Mouse (Mus musculus) hindbrain, embryonic 15.5 days (tissue): ENCODE results near the gene Sost. TPM values are rescaled to one million over a fixed set of nuclear protein-coding genes. Genes with fewer than 3 reads are reported as not detected.

Experiments
- ATAC-seq: fragments of 200-750 bp; cut with Nextera tagmentation; 2 replicates; pipeline ENCODE4 v1.8.0; 2017; ENCODE audit warnings: low read depth, moderate number of reproducible peaks, moderate TSS enrichment; ENCODE audit not compliant: low FRiP score
- H3K27ac ChIP-seq: fragments of 300-500 bp; sonication (generic); replicated peaks from 2 replicates; pipeline ENCODE4 v1.5.1; 2015; ENCODE audit warnings: mild to moderate bottlenecking, inconsistent platforms
- H3K27me3 ChIP-seq: fragments of 300-500 bp; sonication (generic); 2 replicates; pipeline ENCODE4 v1.6.1; 2015; ENCODE audit warnings: control low read depth, inconsistent platforms
- H3K36me3 ChIP-seq: fragments of 300-500 bp; sonication (generic); 2 replicates; pipeline ENCODE4 v1.6.1; 2015; ENCODE audit warnings: control low read depth, inconsistent platforms
- H3K4me1 ChIP-seq: fragments of 300-500 bp; sonication (generic); replicated peaks from 2 replicates; pipeline ENCODE4 v1.6.1; 2015; ENCODE audit warnings: control low read depth, inconsistent platforms
- H3K4me2 ChIP-seq: fragments of 300-500 bp; sonication (generic); 2 replicates; pipeline ENCODE4 v1.6.1; 2015; ENCODE audit warnings: moderate library complexity, mild to moderate bottlenecking, inconsistent platforms
- H3K4me3 ChIP-seq: fragments of 300-500 bp; sonication (generic); 2 replicates; pipeline ENCODE4 v1.5.1; 2015; ENCODE audit warnings: mild to moderate bottlenecking, inconsistent platforms
- H3K9ac ChIP-seq: fragments of 300-500 bp; sonication (generic); 2 replicates; pipeline ENCODE4 v1.6.1; 2015; ENCODE audit warnings: inconsistent platforms
- H3K9me3 ChIP-seq: fragments of 300-500 bp; sonication (generic); 2 replicates; pipeline ENCODE4 v1.6.1; 2016; ENCODE audit warnings: control low read depth, inconsistent platforms
- WGBS: fragments of 180-500 bp; shearing (Covaris S2); methylation state at CpG from one replicate; pipeline ENCODE4 v1.1.7; 2015; 5-methylcytosine and 5-hydroxymethylcytosine counted together
- polyA plus RNA-seq: library from polyadenylated mRNA; unstranded; fragments of >200 nt; fragmentation: Nextera tagmentation; extraction: Ambion mirVana; gene quantifications from 2 replicates; pipeline ENCODE4 v1.2.1, GENCODE M21; 2015

Sost gene
- polyA plus RNA-seq, 1 experiment from 2014 or later: 0.06 TPM

DNA sequence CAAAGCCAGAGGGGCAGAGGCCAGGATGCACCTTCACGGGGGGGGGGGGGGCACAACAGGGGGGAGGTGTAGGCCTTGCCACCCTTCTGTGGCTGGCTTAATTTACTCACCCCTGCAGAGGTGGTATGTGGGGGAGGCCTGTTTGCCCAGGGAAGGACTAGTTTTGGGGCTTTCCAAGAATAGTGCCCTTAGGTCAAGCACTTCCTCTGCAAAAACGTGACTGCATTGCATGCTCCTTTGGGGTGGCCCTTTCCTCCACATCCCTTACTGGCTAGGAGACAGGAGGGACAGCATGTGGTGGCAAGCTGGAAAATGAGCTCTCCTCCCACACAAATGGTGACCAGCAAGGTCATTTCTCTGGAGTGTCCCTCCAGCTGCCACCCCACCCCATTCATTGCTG is 1.3 kb downstream of the Sost start:
- Histone ChIP-seq H3K4me2 (no peak overlapping the region), H3K4me1 (peaks cover 26% of the 10 kb centered on the region), H3K27ac (no peak overlapping the region), H3K27me3 (peaks cover 52% of the 10 kb centered on the region), H3K9ac (no peak overlapping the region), H3K36me3 (no peaks in the 10 kb centered on the region), H3K4me3 (no peak overlapping the region), H3K9me3 (no peaks in the 10 kb centered on the region)
- no peak for ATAC-seq
- WGBS: 11% methylated on average over 2 of the region's 2 CpGs

DNA sequence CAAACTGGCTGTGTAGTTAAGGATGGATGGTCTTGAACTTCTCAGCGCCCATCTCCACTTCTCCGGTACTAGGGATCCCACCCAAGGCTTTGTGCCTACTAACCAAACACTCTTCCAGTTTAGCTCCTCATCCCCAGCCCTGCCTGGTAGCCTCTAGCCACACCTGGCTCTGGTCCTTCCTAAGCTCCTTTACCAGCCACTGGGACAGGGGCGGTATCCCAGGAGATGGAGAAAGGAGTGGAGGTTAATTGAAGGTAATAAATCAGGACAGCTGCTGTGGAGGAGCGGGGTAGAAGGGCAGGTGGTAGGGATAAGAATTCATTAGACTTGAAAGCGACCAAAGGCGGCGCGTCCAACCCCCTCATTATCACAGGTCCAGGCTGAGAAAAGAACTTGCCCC is 2.2 kb downstream of the Sost start:
- no peak for ATAC-seq
- Histone ChIP-seq H3K9ac (0 out of 2 replicates have a peak overlapping the region, but pooled peaks have one; percentile 48), H3K27me3 (peaks cover 52% of the 10 kb centered on the region), H3K27ac (no peak overlapping the region), H3K9me3 (no peaks in the 10 kb centered on the region), H3K36me3 (no peaks in the 10 kb centered on the region), H3K4me3 (0 out of 2 replicates have a peak overlapping the region, but pooled peaks have one; percentile 59), H3K4me2 (peak overlapping the region; percentile 94; the same call in 1 of the 2 replicates), H3K4me1 (peaks cover 26% of the 10 kb centered on the region)
- WGBS: 5% methylated on average over 8 of the region's 8 CpGs

DNA sequence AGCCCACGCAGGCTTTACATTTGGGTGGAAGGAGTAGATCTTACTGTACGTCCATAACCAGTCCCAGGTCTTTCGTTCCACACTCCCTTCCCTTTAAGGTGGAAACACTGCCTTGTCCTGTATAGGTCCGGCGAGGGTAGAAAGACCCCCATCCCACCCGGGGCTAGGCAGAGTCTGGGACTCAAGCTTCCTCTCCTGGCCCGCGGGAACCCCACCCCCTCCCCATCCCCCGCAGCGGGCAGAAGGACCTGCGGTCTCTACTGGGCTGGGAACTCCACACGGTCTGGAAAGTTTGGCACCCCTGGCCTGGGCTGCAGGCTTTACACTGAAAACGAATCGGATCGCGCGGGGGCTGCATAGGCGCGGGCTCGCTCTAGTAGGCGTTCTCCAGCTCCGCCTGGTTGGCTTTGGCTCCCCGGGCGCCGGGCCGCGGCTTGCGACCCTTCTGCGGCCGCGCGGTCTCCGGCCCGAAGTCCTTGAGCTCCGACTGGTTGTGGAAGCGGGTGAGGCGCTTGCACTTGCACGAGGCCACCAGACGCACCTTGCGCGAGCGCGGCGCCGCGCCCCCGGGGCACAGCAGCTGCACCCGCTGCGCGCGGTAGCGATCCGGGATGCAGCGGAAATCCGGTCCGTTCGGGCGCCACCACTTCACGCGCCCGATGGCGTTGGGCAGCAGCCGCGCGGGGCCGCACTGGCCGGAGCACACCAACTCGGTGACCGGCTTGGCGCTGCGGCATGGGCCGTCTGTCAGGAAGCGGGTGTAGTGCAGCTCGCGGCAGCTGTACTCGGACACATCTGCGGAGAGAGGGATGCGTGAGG is 3.1 kb downstream of the Sost start:
- no peak overlapping the region for H3K27ac ChIP-seq
- H3K4me1 ChIP-seq: peaks cover 25% of the 10 kb centered on the region
- H3K27me3 ChIP-seq: peaks cover 52% of the 10 kb centered on the region
- H3K9me3 ChIP-seq: no peaks in the 10 kb centered on the region
- peak overlapping the region; percentile 94 for H3K4me2 ChIP-seq
- WGBS: under 1% methylated on average over 73 of the region's 78 CpGs
- H3K4me3 ChIP-seq: peak overlapping the region; percentile 59
- peak; percentile 39; the same call in 1 of the 2 replicates for ATAC-seq
- H3K9ac ChIP-seq: peak overlapping the region; percentile 48
- H3K36me3 ChIP-seq: no peaks in the 10 kb centered on the region

DNA sequence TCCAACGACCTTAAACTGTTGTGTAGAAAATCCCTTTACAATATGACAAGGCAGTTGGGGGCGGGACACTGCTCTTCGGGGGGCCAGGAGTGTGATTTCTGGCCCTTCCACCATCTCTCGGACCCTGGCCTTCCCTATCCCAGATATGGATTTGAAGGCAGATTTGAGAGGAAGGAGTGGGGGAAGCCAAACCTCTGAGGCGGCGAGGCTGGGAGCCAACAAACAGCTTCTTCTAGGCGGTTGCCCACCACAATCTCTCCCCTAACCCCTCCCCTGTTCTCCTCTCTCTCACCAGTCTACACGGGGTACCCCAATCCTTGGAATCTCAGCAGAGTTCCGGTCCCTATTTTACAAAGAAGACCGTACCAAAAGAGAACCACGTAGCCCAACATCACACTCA is 3.8 kb downstream of the Sost start:
- Histone ChIP-seq H3K4me2 (peak overlapping the region; percentile 94), H3K9me3 (no peaks in the 10 kb centered on the region), H3K36me3 (no peaks in the 10 kb centered on the region), H3K9ac (no peak overlapping the region), H3K27me3 (peaks cover 52% of the 10 kb centered on the region), H3K27ac (no peak overlapping the region), H3K4me1 (peaks cover 22% of the 10 kb centered on the region), H3K4me3 (peak overlapping the region; percentile 59)
- ATAC-seq: no peak
- 4% methylated on average over 11 of the region's 11 CpGs for WGBS

DNA sequence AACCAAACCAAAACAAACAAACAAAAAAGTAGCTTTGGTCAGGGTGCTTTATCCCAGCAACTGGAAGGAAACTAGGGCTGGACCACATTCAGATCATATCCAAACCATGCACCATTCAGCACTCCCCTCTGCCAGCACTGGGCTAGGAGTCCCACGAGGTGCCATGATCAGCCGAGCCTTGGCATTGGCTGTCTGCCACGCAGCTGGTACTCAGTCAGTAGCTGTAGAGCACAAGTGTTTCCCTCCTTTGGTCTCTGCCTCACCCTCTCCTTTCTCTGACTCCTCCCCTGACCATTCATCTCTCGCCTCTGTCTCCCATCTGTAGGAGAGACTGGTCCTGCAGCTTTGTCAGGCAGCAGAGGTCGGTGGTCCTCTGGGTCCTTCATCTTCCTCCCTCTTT is 9.3 kb downstream of the Sost start:
- Histone ChIP-seq H3K9ac (no peak overlapping the region), H3K9me3 (no peaks in the 10 kb centered on the region), H3K27ac (no peak overlapping the region), H3K36me3 (no peaks in the 10 kb centered on the region), H3K4me3 (no peak overlapping the region), H3K4me2 (no peak overlapping the region), H3K27me3 (peaks cover 17% of the 10 kb centered on the region), H3K4me1 (peaks cover 9% of the 10 kb centered on the region; the same call in 1 of the 2 replicates)
- ATAC-seq: no peak
- WGBS: 53% methylated on average over 5 of the region's 5 CpGs

DNA sequence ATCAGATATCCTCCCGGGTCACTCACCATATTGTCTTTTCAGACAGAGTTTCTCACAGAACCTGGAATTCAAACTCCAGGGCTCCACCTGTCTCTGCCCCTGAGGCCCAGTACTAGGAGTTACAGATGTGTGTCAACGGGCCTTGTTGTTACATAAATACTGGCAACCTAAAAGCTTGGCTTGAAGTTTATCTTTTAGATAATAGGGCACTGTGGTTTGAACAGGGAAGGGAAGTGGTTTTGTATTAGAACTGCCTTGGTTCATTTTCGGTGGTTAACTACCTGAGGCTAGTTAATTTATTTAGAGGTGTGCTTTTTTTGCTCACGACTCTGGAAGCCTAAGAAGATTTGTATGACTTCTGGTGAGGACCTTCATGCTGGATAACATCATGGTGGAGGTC is 13.4 kb downstream of the Sost start:
- H3K36me3 ChIP-seq: no peaks in the 10 kb centered on the region
- H3K4me1 ChIP-seq: peaks cover 14% of the 10 kb centered on the region; the same call in 1 of the 2 replicates
- 75% methylated on average over 4 of the region's 4 CpGs for WGBS
- H3K9ac ChIP-seq: no peak overlapping the region
- H3K27me3 ChIP-seq: 0 out of 2 replicates have a peak, but pooled peaks cover 6% of the 10 kb centered on the region
- H3K27ac ChIP-seq: no peak overlapping the region
- ATAC-seq: no peak
- H3K4me2 ChIP-seq: no peak overlapping the region
- H3K4me3 ChIP-seq: no peak overlapping the region
- H3K9me3 ChIP-seq: no peaks in the 10 kb centered on the region

DNA sequence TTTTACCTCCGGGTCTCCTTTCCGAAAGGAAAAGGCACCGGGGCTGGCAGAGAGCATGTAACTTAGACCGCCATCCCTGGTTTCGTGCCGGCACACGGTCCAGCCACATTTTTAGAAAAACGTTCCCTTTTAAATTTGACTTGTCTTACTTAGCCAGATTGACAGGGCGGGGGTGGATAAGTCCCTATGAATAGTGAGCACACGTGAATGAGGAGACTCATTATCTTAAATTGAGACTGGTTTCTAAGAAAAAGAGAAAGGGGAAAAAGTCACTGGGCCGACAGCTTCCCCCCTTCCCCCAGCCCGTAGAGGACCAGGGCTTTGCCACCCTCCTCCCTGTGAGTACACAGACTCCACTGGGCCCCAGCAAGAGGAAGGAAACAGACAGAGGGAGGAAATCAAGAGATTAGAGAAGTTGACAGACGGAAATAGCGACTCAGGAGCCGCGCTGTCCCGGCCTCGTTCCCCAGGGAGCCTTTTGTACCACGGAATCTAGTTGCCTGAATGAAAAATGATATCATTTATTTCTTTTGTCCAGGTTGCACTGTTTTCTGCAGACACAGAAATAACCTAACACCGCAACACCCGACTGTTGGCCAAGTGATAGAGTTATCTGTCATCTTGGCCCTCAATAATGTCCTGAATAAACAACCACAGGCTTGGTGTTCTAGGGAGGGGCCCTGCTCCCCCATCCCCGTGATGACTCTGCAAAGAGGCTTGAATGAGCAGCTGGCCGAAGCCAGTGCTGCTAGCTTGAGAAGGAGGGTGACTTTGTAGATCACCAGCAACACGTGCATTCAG is 14.1 kb downstream of the Sost start:
- no peak overlapping the region for H3K4me3 ChIP-seq
- no peak; the same call in 1 of the 2 replicates for ATAC-seq
- H3K9ac ChIP-seq: no peak overlapping the region
- 22% methylated on average over 24 of the region's 24 CpGs for WGBS
- no peaks in the 10 kb centered on the region for H3K9me3 ChIP-seq
- H3K4me1 ChIP-seq: peaks cover 14% of the 10 kb centered on the region; the same call in 1 of the 2 replicates
- H3K36me3 ChIP-seq: no peaks in the 10 kb centered on the region
- no peak overlapping the region for H3K27ac ChIP-seq
- H3K27me3 ChIP-seq: 0 out of 2 replicates have a peak, but pooled peaks cover 6% of the 10 kb centered on the region
- H3K4me2 ChIP-seq: peak overlapping the region; percentile 1; the same call in 1 of the 2 replicates

DNA sequence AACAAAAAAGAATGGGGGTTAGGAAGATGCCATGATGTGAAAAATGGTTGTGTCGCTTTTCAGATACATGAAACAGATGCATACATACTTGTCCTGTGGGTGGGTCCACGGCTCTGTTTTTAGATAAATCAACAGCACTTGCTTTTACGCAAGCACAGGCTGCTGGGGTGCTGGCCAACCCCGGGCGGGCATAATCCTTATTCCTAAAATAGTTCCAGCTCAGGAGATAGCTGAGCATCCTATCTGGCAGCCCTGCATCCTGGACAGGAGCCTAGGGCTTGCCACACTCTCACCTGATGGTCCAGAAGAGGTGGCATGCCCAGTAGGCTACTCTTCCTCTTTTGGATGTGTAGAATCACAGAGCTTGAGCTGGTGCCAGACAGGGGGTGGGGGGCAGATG is 16.8 kb downstream of the Sost start:
- 90% methylated on average over 5 of the region's 5 CpGs for WGBS
- no peak overlapping the region for H3K4me3 ChIP-seq
- H3K27ac ChIP-seq: no peak overlapping the region
- H3K27me3 ChIP-seq: 0 out of 2 replicates have a peak, but pooled peaks cover 6% of the 10 kb centered on the region
- no peak overlapping the region for H3K9ac ChIP-seq
- H3K4me2 ChIP-seq: no peak overlapping the region
- H3K4me1 ChIP-seq: peaks cover 14% of the 10 kb centered on the region; the same call in 1 of the 2 replicates
- no peaks in the 10 kb centered on the region for H3K9me3 ChIP-seq
- H3K36me3 ChIP-seq: no peaks in the 10 kb centered on the region
- ATAC-seq: no peak

DNA sequence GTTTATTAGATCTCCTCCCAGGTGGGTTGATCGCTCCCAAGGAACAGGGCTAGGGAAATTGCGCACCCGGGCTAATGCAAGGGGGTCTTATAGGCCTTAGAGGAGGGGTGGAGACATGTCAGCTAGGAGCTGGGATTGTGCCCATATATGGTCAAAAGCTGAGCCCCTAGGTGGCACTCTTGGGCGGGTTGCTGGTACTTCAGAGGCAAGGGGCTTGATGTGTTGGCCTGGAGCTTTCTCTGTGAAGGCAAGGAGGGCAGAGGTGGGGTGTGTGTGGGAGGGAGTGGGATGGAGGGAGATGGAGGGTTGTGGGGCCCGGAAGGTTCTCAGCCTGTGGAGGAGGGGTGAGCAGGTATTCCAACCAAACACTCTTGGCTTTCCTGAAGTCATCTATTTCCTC is 20.3 kb downstream of the Sost start:
- H3K4me1 ChIP-seq: no peaks in the 10 kb centered on the region
- no peak for ATAC-seq
- 0 out of 2 replicates have a peak, but pooled peaks cover 6% of the 10 kb centered on the region for H3K27me3 ChIP-seq
- WGBS: 35% methylated on average over 5 of the region's 5 CpGs
- H3K36me3 ChIP-seq: no peaks in the 10 kb centered on the region
- no peak overlapping the region for H3K4me3 ChIP-seq
- H3K9me3 ChIP-seq: no peaks in the 10 kb centered on the region
- no peak overlapping the region for H3K4me2 ChIP-seq
- H3K27ac ChIP-seq: no peak overlapping the region
- no peak overlapping the region for H3K9ac ChIP-seq

DNA sequence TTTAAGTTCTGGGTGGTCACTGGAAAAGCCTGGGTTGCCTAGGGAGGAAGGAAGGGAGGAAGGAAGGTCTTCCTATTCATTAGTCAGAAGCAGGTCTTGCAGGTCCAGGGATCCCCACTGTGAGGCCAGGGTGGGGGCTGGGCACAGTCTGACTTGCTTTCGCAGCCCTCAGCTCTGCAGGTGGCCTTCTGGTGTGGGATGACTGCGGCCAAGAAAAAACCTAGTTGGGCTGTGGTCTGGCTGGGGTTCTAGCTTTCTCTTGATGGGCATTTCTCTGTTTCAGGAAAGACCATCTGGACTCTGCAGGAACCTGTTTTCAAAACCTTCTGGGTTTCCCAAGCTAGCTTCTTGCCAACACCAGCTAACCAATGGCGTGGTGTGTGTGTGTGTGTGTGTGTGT is 23.8 kb downstream of the Sost start:
- Histone ChIP-seq H3K4me2 (no peak overlapping the region), H3K9me3 (no peaks in the 10 kb centered on the region), H3K36me3 (no peaks in the 10 kb centered on the region), H3K4me1 (no peaks in the 10 kb centered on the region), H3K27me3 (no peaks in the 10 kb centered on the region), H3K4me3 (no peak overlapping the region), H3K9ac (no peak overlapping the region), H3K27ac (no peak overlapping the region)
- ATAC-seq: no peak
- WGBS: 43% methylated on average over 3 of the region's 3 CpGs

DNA sequence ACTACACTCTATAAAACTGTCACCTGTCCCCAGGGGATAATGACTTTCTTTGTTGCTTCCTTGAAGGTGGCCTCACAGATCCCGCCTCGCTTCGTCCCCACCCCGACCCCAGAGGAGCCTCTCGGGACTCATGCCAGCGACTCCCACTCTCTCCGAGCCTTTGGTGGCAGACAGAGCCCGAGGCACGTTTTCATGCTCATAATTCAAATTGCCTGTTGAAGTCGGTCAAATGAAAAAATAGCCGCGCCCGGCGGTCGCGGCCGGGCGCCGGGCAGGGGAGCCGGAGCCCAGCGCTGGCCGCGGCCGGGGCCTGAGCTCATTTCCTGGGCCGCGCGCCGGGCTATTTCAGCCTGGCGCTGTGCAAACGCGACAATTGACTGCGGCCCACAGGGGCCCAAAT is 29.7 kb downstream of the Sost start:
- Histone ChIP-seq H3K9ac (peak overlapping the region; percentile 48), H3K4me2 (peak overlapping the region; percentile 86), H3K4me3 (peak overlapping the region; percentile 42), H3K9me3 (no peaks in the 10 kb centered on the region), H3K36me3 (no peaks in the 10 kb centered on the region), H3K27ac (0 out of 2 replicates have a peak overlapping the region, but pooled peaks have one; percentile 29), H3K4me1 (peaks cover 15% of the 10 kb centered on the region), H3K27me3 (0 out of 2 replicates have a peak, but pooled peaks cover 4% of the 10 kb centered on the region)
- peak; percentile 56; the same call in 1 of the 2 replicates for ATAC-seq
- 1% methylated on average over 32 of the region's 32 CpGs for WGBS

DNA sequence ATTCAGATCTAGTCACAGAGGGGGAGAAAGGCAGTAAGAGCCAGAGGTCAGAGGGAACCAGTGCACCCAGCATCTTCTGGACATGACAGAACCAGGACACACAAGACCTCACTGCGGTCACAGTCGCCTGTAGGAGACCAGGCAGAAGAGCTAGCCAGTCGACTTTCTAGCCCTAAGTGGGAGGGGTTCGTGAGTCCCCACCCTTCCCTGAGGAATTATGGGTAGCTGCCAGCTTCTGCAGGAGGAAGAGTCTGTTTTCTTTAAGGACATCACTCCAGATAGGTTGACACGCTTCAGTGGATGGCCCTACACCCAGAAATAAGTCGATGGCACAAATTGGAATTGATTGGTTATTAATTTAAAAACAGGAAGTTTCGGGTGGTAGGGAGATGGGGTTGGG is 30.4 kb downstream of the Sost start:
- H3K27ac ChIP-seq: no peak overlapping the region
- peak overlapping the region; percentile 86 for H3K4me2 ChIP-seq
- 30% methylated on average over 7 of the region's 7 CpGs for WGBS
- no peak overlapping the region for H3K4me3 ChIP-seq
- ATAC-seq: no peak
- H3K27me3 ChIP-seq: 0 out of 2 replicates have a peak, but pooled peaks cover 4% of the 10 kb centered on the region
- no peaks in the 10 kb centered on the region for H3K36me3 ChIP-seq
- no peak overlapping the region for H3K9ac ChIP-seq
- peaks cover 15% of the 10 kb centered on the region for H3K4me1 ChIP-seq
- H3K9me3 ChIP-seq: no peaks in the 10 kb centered on the region
